Mouse (Mus musculus): ENCODE measurements around the gene Ksr1.

- TF ChIP-seq EP300 (optimal IDR thresholded peaks at IDR 0.05), result no peak
- no peak for TF ChIP-seq CTCF (IDR thresholded peaks at IDR 0.05; ENCODE audit: low read depth)
These were observed 137.3 kb downstream of the Ksr1 start for GRCm38 (mm10) chr11:79008891-79009290.
